Mouse (Mus musculus) olfactory bulb, adult 2 months (tissue): ENCODE results near the gene Skor1.

Source experiments
- CTCF ChIP-seq: fragments of 200-500 bp; IDR thresholded peaks from 2 replicates; pipeline ENCODE4 v1.5.1; 2012; ENCODE audit warnings: low read depth, mild to moderate bottlenecking, low read length, moderate library complexity; ENCODE audit not compliant: insufficient read depth
- POLR2A ChIP-seq: fragments of 200-500 bp; IDR thresholded peaks from 2 replicates; pipeline ENCODE4 v1.6.1; 2012; ENCODE audit warnings: mild to moderate bottlenecking, low read depth, low read length, moderate library complexity; ENCODE audit not compliant: insufficient read depth

GRCm38 (mm10) chr9:63196114-63196682, 47.4 kb upstream of the Skor1 start:
- TF ChIP-seq POLR2A: no peak
- TF ChIP-seq CTCF: no peak
